Mouse (Mus musculus) kidney, embryonic 14.5 days (tissue): Measurements from ENCODE around the gene Klra8. TPM values are rescaled to one million over a fixed set of nuclear protein-coding genes. Genes with fewer than 3 reads are reported as not detected.
"Not testable (repeated sequence)": the region's sequence is repeated elsewhere in the genome, so short reads cannot be mapped to it uniquely, and the experiment has no call there.

Experiments
- ATAC-seq: fragments of 200-750 bp; cut with Nextera tagmentation; 2 replicates; pipeline ENCODE4 v1.8.0; 2017; ENCODE audit warnings: moderate number of reproducible peaks, mild to moderate bottlenecking, moderate TSS enrichment, moderate library complexity; ENCODE audit not compliant: low FRiP score, low TSS enrichment
- H3K27ac ChIP-seq: fragments of 300-500 bp; sonication (generic); 2 replicates; pipeline ENCODE4 v1.5.1; 2014; ENCODE audit warnings: low read depth, mild to moderate bottlenecking, low read length, moderate library complexity, mixed read lengths
- H3K27me3 ChIP-seq: fragments of 300-500 bp; sonication (generic); 2 replicates; pipeline ENCODE4 v1.6.1; 2014; ENCODE audit warnings: mild to moderate bottlenecking, low read length; ENCODE audit not compliant: control insufficient read depth, insufficient read depth
- H3K36me3 ChIP-seq: fragments of 300-500 bp; sonication (generic); 2 replicates; pipeline ENCODE4 v1.6.1; 2014; ENCODE audit warnings: low read length, mixed read lengths; ENCODE audit not compliant: control insufficient read depth, insufficient read depth
- H3K4me1 ChIP-seq: fragments of 300-500 bp; sonication (generic); 2 replicates; pipeline ENCODE4 v1.6.1; 2014; ENCODE audit warnings: low read length, mixed read lengths; ENCODE audit not compliant: control insufficient read depth, insufficient read depth
- H3K4me2 ChIP-seq: fragments of 300-500 bp; sonication (generic); replicated peaks from 2 replicates; pipeline ENCODE4 v1.6.1; 2014; ENCODE audit warnings: low read depth, mild to moderate bottlenecking, low read length
- H3K4me3 ChIP-seq: fragments of 300-500 bp; sonication (generic); 2 replicates; pipeline ENCODE4 v1.5.1; 2014; ENCODE audit warnings: mild to moderate bottlenecking, low read length
- H3K9ac ChIP-seq: fragments of 300-500 bp; sonication (generic); 2 replicates; pipeline ENCODE4 v1.6.1; 2014; ENCODE audit warnings: low read depth, mild to moderate bottlenecking, low read length, moderate library complexity
- H3K9me3 ChIP-seq: fragments of 300-500 bp; sonication (generic); 2 replicates; pipeline ENCODE4 v1.6.1; 2016; ENCODE audit warnings: low read length; ENCODE audit not compliant: control insufficient read depth
- WGBS: fragments of 180-500 bp; shearing (Covaris S2); extraction: QIAGEN DNeasy Blood & Tissue Kit; methylation state at CpG from one replicate; pipeline ENCODE4 v1.1.7; 2014; 5-methylcytosine and 5-hydroxymethylcytosine counted together
- polyA plus RNA-seq: library from polyadenylated mRNA; unstranded; fragments of >200 nt; fragmentation: Nextera tagmentation; extraction: Ambion mirVana; gene quantifications from 2 replicates; pipeline ENCODE4 v1.2.1, GENCODE M21; 2014

Gene Klra8
- not detected in 2 replicates for polyA plus RNA-seq

GRCm38 (mm10) chr6:130129798-130130197 is at the start of gene Klra8:
Gene Klra8 (minus strand): TSS chr6:130129898.
- not testable (repeated sequence) for H3K27me3 ChIP-seq, H3K4me3 ChIP-seq, ATAC-seq, H3K36me3 ChIP-seq, H3K4me1 ChIP-seq, H3K4me2 ChIP-seq, H3K9ac ChIP-seq, H3K27ac ChIP-seq, H3K9me3 ChIP-seq
- 72% methylated on average over 4 of the region's 4 CpGs for WGBS

- no peak overlapping the region for H3K4me3 ChIP-seq
- H3K36me3 ChIP-seq: no peaks in the 10 kb centered on the region
- H3K9ac ChIP-seq: no peak overlapping the region
- no peak overlapping the region for H3K4me2 ChIP-seq
- no peak for ATAC-seq
- H3K27ac ChIP-seq: no peak overlapping the region
- H3K27me3 ChIP-seq: no peaks in the 10 kb centered on the region
- WGBS: 89% methylated on average over 1 of the region's 1 CpGs
- H3K9me3 ChIP-seq: no peaks in the 10 kb centered on the region
- H3K4me1 ChIP-seq: no peaks in the 10 kb centered on the region
These were observed 19.2 kb downstream of the Klra8 start for GRCm38 (mm10) chr6:130110485-130110884.

- 86% methylated on average over 3 of the region's 3 CpGs for WGBS
These were observed 27.0 kb downstream of the Klra8 start for GRCm38 (mm10) chr6:130102743-130103142.

GRCm38 (mm10) chr6:130092336-130092948 is 37.3 kb downstream of the Klra8 start:
- no peak overlapping the region for H3K9ac ChIP-seq
- H3K9me3 ChIP-seq: no peaks in the 10 kb centered on the region
- no peak for ATAC-seq
- H3K4me2 ChIP-seq: no peak overlapping the region
- H3K27ac ChIP-seq: no peak overlapping the region
- no peaks in the 10 kb centered on the region for H3K4me1 ChIP-seq
- no peaks in the 10 kb centered on the region for H3K27me3 ChIP-seq
- WGBS: 79% methylated on average over 5 of the region's 5 CpGs
- H3K4me3 ChIP-seq: no peak overlapping the region
- H3K36me3 ChIP-seq: no peaks in the 10 kb centered on the region

More at GRCm38 (mm10) chr6:130102743-130103142, 27.0 kb downstream of the Klra8 start:
- H3K27ac ChIP-seq, H3K4me2 ChIP-seq, H3K27me3 ChIP-seq, H3K9ac ChIP-seq, H3K4me1 ChIP-seq, ATAC-seq, H3K4me3 ChIP-seq, H3K9me3 ChIP-seq, H3K36me3 ChIP-seq: not testable (repeated sequence)

- not testable (repeated sequence) for H3K27me3 ChIP-seq, H3K9me3 ChIP-seq, H3K4me2 ChIP-seq, H3K27ac ChIP-seq, H3K4me3 ChIP-seq, H3K9ac ChIP-seq, ATAC-seq, H3K36me3 ChIP-seq, H3K4me1 ChIP-seq
- WGBS: 70% methylated on average over 1 of the region's 1 CpGs
These were observed 62.5 kb downstream of the Klra8 start, which contains the start of gene Klra4 for GRCm38 (mm10) chr6:130067171-130067570. Gene Klra4 (minus strand): TSS chr6:130067271.

Other genes starting within 250 kb of the Klra8 start
- gene Klra5, start 212.2 kb downstream of the Klra8 start, polyA plus RNA-seq: not detected in 2 replicates
- not detected in 2 replicates for gene Klra6, start 102.9 kb downstream of the Klra8 start, polyA plus RNA-seq
- not detected in 2 replicates for gene Klra4, start 62.6 kb downstream of the Klra8 start, polyA plus RNA-seq
- not detected in 2 replicates for gene Klra9, start 63.2 kb upstream of the Klra8 start, polyA plus RNA-seq
- gene Klra7, start 103.4 kb upstream of the Klra8 start, polyA plus RNA-seq: not detected in 2 replicates
- not detected in 2 replicates for gene Klra10, start 152.0 kb upstream of the Klra8 start, polyA plus RNA-seq
- not detected in 2 replicates for gene Klra3, start 207.7 kb upstream of the Klra8 start, polyA plus RNA-seq